Mouse (Mus musculus) midbrain, embryonic 13.5 days (tissue): ENCODE data around the gene Elmo1. TPM values are rescaled to one million over a fixed set of nuclear protein-coding genes. Genes with fewer than 3 reads are reported as not detected.

Source experiments
- ATAC-seq: fragments of 200-750 bp; cut with Nextera tagmentation; 2 replicates; pipeline ENCODE4 v1.8.0; 2017; ENCODE audit warnings: mild to moderate bottlenecking, moderate TSS enrichment, moderate library complexity
- H3K27ac ChIP-seq: fragments of 300-500 bp; sonication (generic); 2 replicates; pipeline ENCODE4 v1.5.1; 2015; ENCODE audit warnings: inconsistent platforms, mild to moderate bottlenecking, moderate library complexity
- H3K27me3 ChIP-seq: fragments of 300-500 bp; sonication (generic); 2 replicates; pipeline ENCODE4 v1.6.1; 2015; ENCODE audit warnings: mild to moderate bottlenecking, inconsistent platforms
- H3K36me3 ChIP-seq: fragments of 300-500 bp; sonication (generic); 2 replicates; pipeline ENCODE4 v1.6.1; 2015; ENCODE audit warnings: mild to moderate bottlenecking, inconsistent platforms
- H3K4me1 ChIP-seq: fragments of 300-500 bp; sonication (generic); replicated peaks from 2 replicates; pipeline ENCODE4 v1.6.1; 2015; ENCODE audit warnings: inconsistent platforms
- H3K4me2 ChIP-seq: fragments of 300-500 bp; sonication (generic); replicated peaks from 2 replicates; pipeline ENCODE4 v1.6.1; 2015; ENCODE audit warnings: moderate library complexity, mild to moderate bottlenecking, inconsistent platforms
- H3K4me3 ChIP-seq: fragments of 300-500 bp; sonication (generic); replicated peaks from 2 replicates; pipeline ENCODE4 v1.5.1; 2015; ENCODE audit warnings: mild to moderate bottlenecking, inconsistent platforms
- H3K9ac ChIP-seq: fragments of 300-500 bp; sonication (generic); replicated peaks from 2 replicates; pipeline ENCODE4 v1.6.1; 2015; ENCODE audit warnings: mild to moderate bottlenecking, inconsistent platforms
- H3K9me3 ChIP-seq: fragments of 300-500 bp; sonication (generic); 2 replicates; pipeline ENCODE4 v1.6.1; 2016; ENCODE audit warnings: mild to moderate bottlenecking, inconsistent platforms
- WGBS: fragments of 180-500 bp; shearing (Covaris S2); methylation state at CpG from one replicate; pipeline ENCODE4 v1.1.7; 2015; 5-methylcytosine and 5-hydroxymethylcytosine counted together
- polyA plus RNA-seq: library from polyadenylated mRNA; unstranded; fragments of >200 nt; fragmentation: Nextera tagmentation; extraction: Ambion mirVana; gene quantifications from 2 replicates; pipeline ENCODE4 v1.2.1, GENCODE M21; 2015

Gene Elmo1
- polyA plus RNA-seq, 1 experiment from 2014 or later, result 36.5 TPM

DNA sequence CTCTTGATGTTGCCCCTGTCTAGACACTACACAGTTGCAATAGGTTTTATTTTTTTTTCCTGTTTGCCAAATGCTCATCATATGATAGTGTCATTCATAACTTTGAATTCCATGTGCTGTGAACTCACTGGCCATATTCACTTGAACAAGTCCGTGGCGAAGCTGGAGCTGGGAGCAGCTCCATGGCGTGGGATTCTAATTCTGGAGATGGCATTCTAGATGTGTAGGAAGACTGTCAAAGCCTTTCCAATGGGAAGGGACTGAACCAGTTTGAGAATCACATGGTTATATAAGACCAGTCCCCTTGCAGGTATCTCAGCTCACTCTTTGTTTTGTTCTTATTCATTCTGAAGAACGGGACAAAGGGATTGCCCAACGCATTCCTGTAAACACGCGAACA is 211.4 kb downstream of the Elmo1 start:
- no peaks in the 10 kb centered on the region for H3K9me3 ChIP-seq
- no peaks in the 10 kb centered on the region for H3K27me3 ChIP-seq
- no peak for ATAC-seq
- H3K4me1 ChIP-seq, result peaks cover under 1% of the 10 kb centered on the region; the same call in 1 of the 2 replicates
- H3K4me3 ChIP-seq, result no peak overlapping the region
- WGBS, result 94% methylated on average over 7 of the region's 7 CpGs
- no peaks in the 10 kb centered on the region for H3K36me3 ChIP-seq
- H3K9ac ChIP-seq, result no peak overlapping the region
- no peak overlapping the region for H3K27ac ChIP-seq
- H3K4me2 ChIP-seq, result no peak overlapping the region

GRCm38 (mm10) chr13:20305621-20306020 is 215.2 kb downstream of the Elmo1 start:
- Histone ChIP-seq H3K4me1 (peaks cover 8% of the 10 kb centered on the region; the same call in 1 of the 2 replicates), H3K9me3 (no peaks in the 10 kb centered on the region), H3K27me3 (no peaks in the 10 kb centered on the region), H3K36me3 (no peaks in the 10 kb centered on the region), H3K27ac (no peak overlapping the region), H3K9ac (no peak overlapping the region), H3K4me2 (no peak overlapping the region), H3K4me3 (no peak overlapping the region)
- ATAC-seq, result no peak
- WGBS, result 87% methylated on average over 4 of the region's 4 CpGs

- H3K9me3 ChIP-seq, result no peaks in the 10 kb centered on the region
- peak; percentile 69 for ATAC-seq
- no peak overlapping the region; the same call in 1 of the 2 replicates for H3K27ac ChIP-seq
- H3K4me2 ChIP-seq, result no peak overlapping the region
- H3K36me3 ChIP-seq, result no peaks in the 10 kb centered on the region
- H3K27me3 ChIP-seq, result no peaks in the 10 kb centered on the region
- no peak overlapping the region for H3K9ac ChIP-seq
- H3K4me3 ChIP-seq, result no peak overlapping the region
- 71% methylated on average over 5 of the region's 5 CpGs for WGBS
- H3K4me1 ChIP-seq, result peaks cover 8% of the 10 kb centered on the region; the same call in 1 of the 2 replicates
Observed at GRCm38 (mm10) chr13:20306180-20307177, 216.1 kb downstream of the Elmo1 start.

DNA sequence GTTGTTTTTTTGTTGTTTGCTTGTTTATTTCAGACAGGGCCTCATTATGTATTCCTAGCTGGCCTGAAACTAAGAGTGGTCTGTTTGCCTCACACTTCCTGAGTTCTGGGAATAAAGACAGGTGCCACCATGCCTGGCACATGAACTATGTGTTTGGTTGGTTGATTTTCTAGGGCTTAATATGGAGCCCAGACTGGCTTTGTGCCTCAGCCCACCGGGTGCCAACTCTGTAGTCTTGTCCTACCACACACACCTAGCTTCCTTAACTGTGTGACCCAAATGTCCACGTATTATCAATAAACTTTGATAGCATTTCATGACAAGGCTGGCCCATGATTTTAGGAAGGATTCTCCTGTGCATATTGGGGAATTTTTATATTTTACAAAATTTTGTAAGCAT is 217.0 kb downstream of the Elmo1 start:
- Histone ChIP-seq H3K27me3 (no peaks in the 10 kb centered on the region), H3K9ac (no peak overlapping the region), H3K4me3 (no peak overlapping the region), H3K4me2 (no peak overlapping the region), H3K4me1 (peaks cover 8% of the 10 kb centered on the region), H3K9me3 (no peaks in the 10 kb centered on the region), H3K36me3 (no peaks in the 10 kb centered on the region), H3K27ac (no peak overlapping the region)
- ATAC-seq, result no peak
- WGBS, result 90% methylated on average over 2 of the region's 2 CpGs

GRCm38 (mm10) chr13:20311612-20312011 is 221.2 kb downstream of the Elmo1 start:
- 15% methylated on average over 3 of the region's 3 CpGs for WGBS
- Histone ChIP-seq H3K4me1 (peaks cover 12% of the 10 kb centered on the region), H3K27me3 (no peaks in the 10 kb centered on the region), H3K4me3 (no peak overlapping the region), H3K36me3 (no peaks in the 10 kb centered on the region), H3K4me2 (no peak overlapping the region), H3K9me3 (no peaks in the 10 kb centered on the region), H3K9ac (no peak overlapping the region), H3K27ac (no peak overlapping the region)
- ATAC-seq, result peak; percentile 79

DNA sequence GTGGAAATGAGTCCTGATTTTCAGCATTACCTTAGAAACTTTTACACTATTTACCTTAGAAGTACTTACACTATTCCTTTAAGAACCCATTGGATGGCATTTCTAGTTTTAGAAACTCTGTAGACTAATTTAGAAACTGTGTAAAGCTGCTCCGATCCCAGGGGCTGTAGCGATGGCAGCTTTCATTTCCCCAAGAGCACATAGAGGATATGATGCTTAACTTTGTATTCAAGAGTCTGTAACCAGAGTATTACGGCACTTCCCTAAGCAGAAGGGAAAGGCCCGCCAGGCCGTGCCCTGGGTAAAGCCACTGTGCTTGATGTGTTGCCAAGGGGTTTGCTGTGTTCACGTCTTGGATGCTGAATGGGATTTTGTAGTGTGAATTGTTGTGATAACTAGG is 222.9 kb downstream of the Elmo1 start:
- Histone ChIP-seq H3K4me3 (no peak overlapping the region), H3K9ac (no peak overlapping the region), H3K9me3 (no peaks in the 10 kb centered on the region), H3K4me2 (no peak overlapping the region), H3K36me3 (no peaks in the 10 kb centered on the region), H3K27me3 (no peaks in the 10 kb centered on the region), H3K27ac (no peak overlapping the region), H3K4me1 (peaks cover 8% of the 10 kb centered on the region)
- ATAC-seq, result no peak
- 84% methylated on average over 6 of the region's 6 CpGs for WGBS

GRCm38 (mm10) chr13:20316139-20316538 is 225.7 kb downstream of the Elmo1 start:
- ATAC-seq, result no peak
- H3K27me3 ChIP-seq, result no peaks in the 10 kb centered on the region
- no peak overlapping the region for H3K27ac ChIP-seq

GRCm38 (mm10) chr13:20318615-20319219 is 228.3 kb downstream of the Elmo1 start:
- Histone ChIP-seq H3K27ac (peak overlapping the region; percentile 39; the same call in 1 of the 2 replicates), H3K9ac (no peak overlapping the region), H3K9me3 (no peaks in the 10 kb centered on the region), H3K4me3 (no peak overlapping the region), H3K4me1 (peaks cover 14% of the 10 kb centered on the region), H3K36me3 (no peaks in the 10 kb centered on the region), H3K27me3 (no peaks in the 10 kb centered on the region), H3K4me2 (no peak overlapping the region)
- whole genome bisulfite sequencing, result 65% methylated on average over 3 of the region's 3 CpGs
- peak; percentile 70 for ATAC-seq

More at GRCm38 (mm10) chr13:20316139-20316538, 225.7 kb downstream of the Elmo1 start:
- no peaks in the 10 kb centered on the region for H3K9me3 ChIP-seq
- H3K4me2 ChIP-seq, result no peak overlapping the region
- no peaks in the 10 kb centered on the region for H3K36me3 ChIP-seq
- WGBS, result 83% methylated on average over 11 of the region's 11 CpGs
- H3K4me3 ChIP-seq, result no peak overlapping the region
- H3K4me1 ChIP-seq, result peaks cover 14% of the 10 kb centered on the region
- no peak overlapping the region for H3K9ac ChIP-seq

DNA sequence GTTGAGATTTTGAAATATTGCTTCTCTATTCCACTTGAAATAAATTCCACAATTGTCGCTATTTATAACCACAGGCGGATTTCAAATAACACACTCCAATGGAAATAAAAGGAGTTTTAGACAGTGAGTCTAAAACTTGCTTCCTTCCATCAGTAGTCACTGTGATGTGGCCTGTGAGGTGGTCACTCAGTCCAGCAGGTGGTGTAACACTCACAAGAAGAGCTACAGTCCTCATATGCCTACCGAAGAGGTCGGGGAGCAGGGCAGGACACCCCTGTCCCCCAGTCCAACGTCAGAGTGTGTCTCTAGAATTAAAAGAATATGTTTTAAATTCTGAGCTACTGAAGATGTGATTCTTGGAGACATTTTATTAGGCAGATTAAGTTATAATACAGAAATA is 229.8 kb downstream of the Elmo1 start:
- no peak overlapping the region for H3K9ac ChIP-seq
- H3K36me3 ChIP-seq, result no peaks in the 10 kb centered on the region
- no peak overlapping the region for H3K4me2 ChIP-seq
- H3K9me3 ChIP-seq, result no peaks in the 10 kb centered on the region
- 91% methylated on average over 5 of the region's 5 CpGs for WGBS
- H3K27me3 ChIP-seq, result no peaks in the 10 kb centered on the region
- no peak overlapping the region for H3K27ac ChIP-seq
- H3K4me1 ChIP-seq, result peaks cover 12% of the 10 kb centered on the region
- no peak overlapping the region for H3K4me3 ChIP-seq
- ATAC-seq, result no peak

DNA sequence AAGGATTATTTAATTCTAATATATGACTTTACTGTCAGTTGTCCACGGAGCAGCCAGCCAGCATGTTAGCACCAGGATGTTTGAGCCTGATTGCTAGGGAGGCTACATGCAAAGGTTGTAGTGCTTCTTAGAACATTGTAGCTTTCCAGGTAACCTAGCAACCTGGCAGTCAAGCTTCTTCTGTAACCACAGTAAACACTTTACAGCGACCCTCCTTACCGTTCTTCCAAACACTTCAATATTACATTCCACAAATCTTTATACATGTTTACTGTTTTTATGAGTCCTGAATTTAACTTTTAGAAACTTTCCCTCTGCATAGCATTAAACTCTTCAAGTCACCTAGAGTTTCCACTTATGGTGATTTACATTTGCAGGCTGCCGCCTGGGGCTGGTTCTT is 233.1 kb downstream of the Elmo1 start:
- Histone ChIP-seq H3K4me1 (peaks cover 5% of the 10 kb centered on the region), H3K9me3 (no peaks in the 10 kb centered on the region), H3K27ac (no peak overlapping the region), H3K4me2 (no peak overlapping the region), H3K27me3 (no peaks in the 10 kb centered on the region), H3K4me3 (no peak overlapping the region), H3K36me3 (no peaks in the 10 kb centered on the region), H3K9ac (no peak overlapping the region)
- 93% methylated on average over 4 of the region's 4 CpGs for WGBS
- no peak for ATAC-seq

GRCm38 (mm10) chr13:20327064-20327463 is 236.7 kb downstream of the Elmo1 start:
- WGBS, result 94% methylated on average over 4 of the region's 4 CpGs
- no peak for ATAC-seq
- no peak overlapping the region for H3K4me2 ChIP-seq
- no peak overlapping the region for H3K27ac ChIP-seq
- H3K9ac ChIP-seq, result no peak overlapping the region
- no peak overlapping the region for H3K4me3 ChIP-seq
- H3K36me3 ChIP-seq, result no peaks in the 10 kb centered on the region
- no peaks in the 10 kb centered on the region for H3K27me3 ChIP-seq
- no peaks in the 10 kb centered on the region for H3K9me3 ChIP-seq
- H3K4me1 ChIP-seq, result no peaks in the 10 kb centered on the region

DNA sequence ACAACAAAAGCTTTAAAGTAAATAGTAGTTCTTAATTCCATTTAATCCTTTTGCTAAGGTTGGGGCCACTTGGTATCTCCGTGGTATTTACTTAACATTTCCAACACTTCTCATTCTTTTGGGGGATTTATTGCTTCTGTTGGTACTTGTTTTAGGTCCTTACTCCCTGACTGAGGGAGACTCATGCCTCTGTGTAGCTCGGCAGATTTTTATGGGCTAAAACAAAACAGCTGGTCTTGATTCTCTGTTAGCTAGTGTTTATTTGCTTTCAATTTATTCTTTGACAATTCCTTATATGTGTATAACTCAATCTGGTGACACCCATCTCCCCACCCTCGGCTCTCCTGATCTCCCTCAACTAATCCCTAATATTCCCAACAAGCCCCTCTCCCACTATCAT is 237.6 kb downstream of the Elmo1 start:
- WGBS, result 39% methylated on average over 3 of the region's 3 CpGs
- H3K4me2 ChIP-seq, result no peak overlapping the region
- ATAC-seq, result no peak
- no peaks in the 10 kb centered on the region for H3K27me3 ChIP-seq
- no peak overlapping the region for H3K9ac ChIP-seq
- H3K4me1 ChIP-seq, result no peaks in the 10 kb centered on the region
- H3K36me3 ChIP-seq, result no peaks in the 10 kb centered on the region
- no peak overlapping the region for H3K4me3 ChIP-seq
- H3K9me3 ChIP-seq, result no peaks in the 10 kb centered on the region
- H3K27ac ChIP-seq, result no peak overlapping the region
